Mouse (Mus musculus) T-helper 17 cell (primary cell): ENCODE data around the gene Carmil1.

Experiments used
- in situ Hi-C, 2 experiments: fragments of 300-600 bp; cut with MboI, MseI; formaldehyde crosslinking; loops; 1 replicate in 1 of 2; 2 replicates in 1 of 2; pipeline ENCODE4 v1.15.1; 2025; ENCODE audit warnings: high pct_unique_total_duplicates in 2 of 2

Gene Carmil1

DNA sequence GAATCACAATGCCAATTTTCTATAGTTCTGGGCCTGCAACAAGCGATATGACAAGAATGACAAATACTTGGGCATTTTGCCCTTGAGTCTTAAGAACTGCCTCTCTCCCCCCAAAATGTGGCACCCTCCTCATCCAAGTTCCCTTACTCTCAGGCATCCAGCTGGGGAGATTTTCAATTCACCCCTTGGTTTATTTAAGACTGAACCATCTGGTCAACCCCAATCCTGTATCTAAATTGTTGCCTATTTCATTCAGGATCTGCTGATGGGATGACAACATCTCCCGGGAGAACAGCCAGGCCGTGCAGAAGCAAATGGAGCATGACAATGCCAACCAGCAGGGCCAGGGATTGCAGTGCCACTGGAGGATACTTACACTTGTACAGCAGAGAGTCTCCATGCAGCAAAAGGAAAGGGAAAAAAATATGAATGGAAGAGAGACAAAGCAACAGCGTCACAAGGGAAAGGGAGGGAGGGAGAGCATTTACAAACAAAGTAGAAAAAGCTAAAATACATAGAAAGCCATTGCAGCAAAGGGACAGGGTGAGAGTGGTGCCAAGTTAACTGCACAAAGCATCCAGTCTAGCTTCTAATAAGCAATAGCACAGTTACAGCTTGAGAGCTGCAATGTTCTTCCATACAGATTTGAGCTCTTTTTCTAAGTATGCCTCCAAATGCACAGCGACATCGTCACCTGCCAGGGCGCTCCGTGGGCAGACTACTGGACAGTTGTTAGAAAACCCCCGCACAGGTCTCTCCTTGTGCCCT, 231.1 kb downstream of the Carmil1 start:
- in situ Hi-C loops, result no loop called here

DNA sequence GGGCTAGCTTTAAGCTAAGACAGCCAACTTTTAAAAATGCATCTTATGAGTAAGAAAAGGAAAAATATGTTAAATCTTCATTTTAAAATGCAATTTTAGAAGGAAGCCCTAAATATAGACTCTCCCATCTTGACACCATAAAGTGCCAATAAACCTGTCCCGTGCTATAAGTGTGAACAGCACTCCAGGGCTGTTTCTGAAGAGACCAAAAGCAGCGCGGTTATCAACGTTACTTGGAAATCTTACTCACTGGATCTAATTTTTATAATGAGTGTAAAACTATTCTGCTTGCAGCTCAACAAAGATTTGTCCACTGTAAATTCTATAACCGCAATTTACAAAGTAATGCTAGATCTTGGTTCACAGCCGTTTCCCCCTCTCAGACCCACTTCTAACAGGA, 232.0 kb downstream of the Carmil1 start:
- in situ Hi-C loops, result no loop called here

- in situ Hi-C loops, result no loop called here
Measured at GRCm38 (mm10) chr13:24045271-24045670, 235.3 kb downstream of the Carmil1 start.

- in situ Hi-C loops, result no loop called here
Measured at GRCm38 (mm10) chr13:24040221-24040620, 240.4 kb downstream of the Carmil1 start.

DNA sequence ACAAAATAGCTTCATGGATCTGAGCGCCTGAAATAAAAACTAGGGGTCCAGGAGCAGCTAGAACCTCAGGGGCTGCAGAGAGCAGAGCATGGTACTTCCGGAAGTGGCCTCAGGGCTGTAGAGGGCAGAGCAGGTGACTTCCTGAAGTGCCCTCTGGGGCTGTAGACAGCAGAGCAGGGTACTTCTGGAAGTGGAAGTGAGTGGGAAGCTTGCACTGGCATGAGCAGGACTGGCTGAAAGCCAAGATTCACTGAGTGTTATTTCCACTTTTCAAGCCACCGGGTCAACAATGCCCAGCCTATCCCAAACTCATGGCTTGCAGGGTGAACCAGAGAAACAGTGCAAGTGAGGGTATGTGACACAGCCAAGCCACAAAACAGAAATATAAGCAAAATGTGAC, 243.1 kb downstream of the Carmil1 start:
- in situ Hi-C loops, result no loop called here

DNA sequence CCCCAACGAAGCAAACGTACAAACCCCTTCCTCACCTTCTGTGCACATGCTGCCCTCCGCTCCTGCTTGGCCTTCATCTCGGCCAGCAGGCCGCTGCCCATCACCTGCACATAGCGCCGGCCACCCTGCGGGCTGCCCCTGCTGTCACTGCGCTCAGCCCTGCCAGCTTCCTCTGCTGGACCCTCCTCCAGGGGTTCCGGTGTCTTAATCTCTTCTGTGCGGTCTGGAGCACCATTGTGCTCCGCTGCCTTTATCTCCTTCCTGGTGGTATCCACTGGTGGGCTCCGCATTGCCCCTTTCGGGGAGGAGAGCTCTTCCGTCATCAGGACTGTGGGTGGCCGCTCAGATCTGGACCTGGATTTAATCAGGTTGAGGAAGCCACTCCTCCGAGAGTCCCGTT, 244.4 kb downstream of the Carmil1 start:
- in situ Hi-C loops, result no loop called here

DNA sequence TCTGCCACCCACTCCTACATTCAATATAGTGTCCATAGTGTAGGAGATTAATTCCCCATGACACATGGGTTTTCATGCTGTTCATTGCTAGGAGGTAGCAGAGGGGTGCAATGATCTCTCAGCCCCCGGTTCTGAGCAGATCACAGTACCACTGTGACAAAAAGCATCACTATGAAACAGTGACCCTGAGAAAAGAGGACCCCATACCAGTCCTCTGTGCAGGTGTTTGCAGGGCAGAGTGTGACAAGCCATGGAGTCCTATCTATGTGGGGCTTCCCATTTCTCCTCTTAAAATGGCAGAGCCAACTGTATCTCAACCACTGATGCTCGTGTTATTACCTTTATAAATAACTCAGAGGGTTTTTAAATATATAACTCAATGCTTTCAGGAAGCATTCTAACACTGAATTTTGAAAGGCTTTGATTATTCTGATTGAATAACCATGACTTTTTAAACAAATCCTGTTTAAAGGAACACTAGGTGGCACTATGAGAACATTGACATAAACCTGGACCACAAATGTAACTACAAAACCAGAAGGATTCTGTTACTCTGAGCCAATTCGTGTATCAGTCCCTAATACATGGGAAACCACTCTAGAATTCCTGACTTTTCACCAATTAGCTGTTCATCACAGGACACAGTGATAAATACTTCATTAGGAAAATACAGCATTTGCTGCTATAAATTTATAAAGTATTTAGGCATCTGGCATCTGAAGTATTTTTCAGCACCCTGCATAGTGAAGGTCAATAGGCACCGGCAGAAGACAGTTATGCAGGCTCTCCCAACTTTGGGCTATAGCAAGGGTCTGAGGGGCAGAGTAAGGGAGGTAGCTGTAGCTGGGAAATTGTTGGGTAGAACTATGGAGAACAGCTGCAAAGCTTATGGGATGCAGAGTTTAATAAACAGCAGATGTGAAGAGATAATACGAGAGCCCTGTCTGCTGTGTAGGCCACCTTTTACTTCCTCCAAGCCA, 253.1 kb downstream of the Carmil1 start:
- in situ Hi-C loops, result loop anchor here in 1 of 2 experiments (5.0 kb wide), 1 partner anchor 270 kb away; no protein-coding TSS in a partner anchor

DNA sequence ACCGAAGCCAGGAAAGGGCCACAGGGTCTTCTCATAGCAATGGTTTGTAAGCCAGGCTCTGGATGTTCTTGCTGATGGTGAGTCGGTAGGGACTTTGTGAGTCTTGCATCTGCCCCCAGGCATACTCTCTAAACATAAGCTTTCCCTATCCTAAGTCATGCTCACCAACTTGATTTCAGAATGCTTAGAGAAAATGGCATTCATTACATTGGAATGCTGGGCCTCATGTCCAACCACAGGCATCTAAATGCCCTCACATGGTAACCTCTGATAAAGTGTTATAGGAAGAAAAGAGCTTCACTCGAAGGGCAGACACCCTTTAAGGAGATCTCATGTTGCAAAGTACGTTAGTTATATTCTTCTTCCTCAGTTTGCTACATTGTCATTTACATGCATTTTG, 262.1 kb downstream of the Carmil1 start:
- in situ Hi-C loops, result no loop called here

DNA sequence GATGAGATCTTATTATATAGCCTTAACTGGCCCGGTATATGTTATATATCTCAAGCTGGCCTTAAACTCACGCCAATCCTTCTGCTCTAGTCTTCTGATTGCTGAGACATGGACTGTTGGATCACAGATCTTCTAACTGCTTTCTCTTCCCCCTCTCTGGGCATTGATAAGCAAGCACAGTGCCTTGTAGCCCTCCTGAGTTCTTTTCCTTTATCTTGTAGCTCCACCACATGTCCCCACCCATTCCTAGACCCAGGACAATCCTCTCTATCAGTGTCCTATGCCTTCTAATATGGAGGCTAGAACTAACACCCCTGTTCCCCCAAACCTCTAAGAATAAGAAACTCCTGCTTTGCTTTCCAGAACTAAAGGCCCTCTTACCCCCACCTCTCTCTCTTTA, 275.1 kb downstream of the Carmil1 start:
- in situ Hi-C loops, result loop anchor here in 1 of 2 experiments (5.0 kb wide), 1 partner anchor 52 kb away; no protein-coding TSS in a partner anchor

- in situ Hi-C loops, result no loop called here
Measured at GRCm38 (mm10) chr13:24001797-24002196, 278.8 kb downstream of the Carmil1 start.

DNA sequence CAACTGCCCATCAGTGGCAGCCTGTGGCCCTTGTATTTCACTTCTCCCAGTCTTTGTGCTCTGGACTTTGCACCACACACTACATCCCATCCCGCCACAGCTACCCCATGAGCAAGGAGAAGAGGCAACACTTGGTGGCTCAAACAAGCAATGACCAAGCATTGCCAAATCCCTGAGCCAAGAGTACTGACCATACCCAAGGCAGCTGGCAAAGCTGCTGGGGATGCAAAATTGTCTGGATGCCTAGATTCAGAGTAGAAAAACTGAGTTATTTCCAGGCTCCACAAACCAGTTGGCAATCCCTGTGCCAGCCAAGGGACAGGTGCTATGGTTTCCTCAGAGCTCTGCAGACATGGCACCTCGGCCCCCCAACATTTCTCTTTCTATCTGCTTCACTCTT, 279.5 kb downstream of the Carmil1 start:
- in situ Hi-C loops, result no loop called here

DNA sequence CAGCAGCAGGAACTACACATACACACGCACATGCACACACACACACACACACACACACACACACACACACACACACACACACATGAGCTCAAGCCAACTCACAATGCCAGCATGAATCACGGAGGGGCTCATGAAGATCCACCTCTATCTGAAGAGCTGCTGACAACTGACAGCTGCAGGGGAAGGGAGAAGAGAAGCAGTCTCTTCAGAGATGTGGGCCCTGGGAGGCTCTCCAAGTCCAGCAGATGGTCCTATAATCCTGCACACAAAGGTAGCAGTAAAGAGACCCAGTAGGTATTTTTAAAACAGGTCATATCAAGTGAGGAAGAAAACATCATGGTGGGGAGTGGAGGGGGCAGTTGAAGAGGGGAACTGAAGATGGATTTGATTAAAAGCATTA, 281.8 kb downstream of the Carmil1 start:
- in situ Hi-C loops, result loop anchor here in 1 of 2 experiments (25.0 kb wide), 1 partner anchor 888 kb away; no protein-coding TSS in a partner anchor

- in situ Hi-C loops, result loop anchor here in 1 of 2 experiments (25.0 kb wide), 1 partner anchor 893 kb away; no protein-coding TSS in a partner anchor
Measured at GRCm38 (mm10) chr13:23994756-23995155, 285.8 kb downstream of the Carmil1 start.

DNA sequence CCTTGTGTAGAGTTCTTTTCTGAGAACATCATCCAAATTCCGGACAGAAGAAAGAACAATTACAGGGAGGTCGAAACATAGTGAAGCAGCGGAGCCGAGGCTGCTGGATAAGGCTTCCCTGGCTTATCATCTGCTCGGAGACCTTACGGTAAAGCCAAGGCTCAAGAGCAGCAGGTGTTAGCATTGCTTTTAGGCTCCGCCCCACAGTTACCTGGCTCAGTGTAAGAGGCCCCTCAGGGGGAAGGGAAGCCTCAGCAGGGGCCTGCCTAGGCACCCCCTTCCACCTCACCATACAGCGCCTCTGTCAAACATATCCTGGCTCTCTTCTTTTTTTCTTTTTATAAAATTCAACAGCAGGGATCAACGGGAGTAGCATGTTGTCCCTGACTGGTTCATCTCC, 286.6 kb downstream of the Carmil1 start:
- in situ Hi-C loops, result loop anchor here in 1 of 2 experiments (25.0 kb wide), 1 partner anchor 893 kb away; no protein-coding TSS in a partner anchor

- in situ Hi-C loops, result loop anchor here in 1 of 2 experiments (25.0 kb wide), 1 partner anchor 896 kb away; no protein-coding TSS in a partner anchor
Measured at GRCm38 (mm10) chr13:23990928-23991327, 289.7 kb downstream of the Carmil1 start, which contains the start of gene Scgn. Gene Scgn (minus strand): TSS chr13:23991214.

DNA sequence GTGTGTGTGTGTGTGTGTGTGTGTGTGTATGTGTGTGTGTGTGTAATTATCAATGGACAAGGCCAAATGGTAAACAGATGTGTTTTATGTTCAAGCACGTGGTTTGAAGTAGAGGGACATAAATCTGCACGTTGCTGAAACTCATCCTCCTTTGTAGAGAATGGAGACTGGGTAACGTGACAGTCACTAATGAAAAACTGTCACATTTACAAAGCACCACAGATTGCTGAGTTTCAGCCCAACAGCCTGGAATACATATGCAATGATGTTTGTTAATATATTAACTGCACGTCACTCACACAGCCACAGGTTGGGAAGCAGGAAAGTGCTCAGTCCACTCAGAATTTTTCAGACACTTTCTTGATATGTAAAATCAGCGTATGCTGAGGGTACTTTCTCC, 290.1 kb downstream of the Carmil1 start:
- in situ Hi-C loops, result loop anchor here in 1 of 2 experiments (25.0 kb wide), 1 partner anchor 897 kb away; no protein-coding TSS in a partner anchor

DNA sequence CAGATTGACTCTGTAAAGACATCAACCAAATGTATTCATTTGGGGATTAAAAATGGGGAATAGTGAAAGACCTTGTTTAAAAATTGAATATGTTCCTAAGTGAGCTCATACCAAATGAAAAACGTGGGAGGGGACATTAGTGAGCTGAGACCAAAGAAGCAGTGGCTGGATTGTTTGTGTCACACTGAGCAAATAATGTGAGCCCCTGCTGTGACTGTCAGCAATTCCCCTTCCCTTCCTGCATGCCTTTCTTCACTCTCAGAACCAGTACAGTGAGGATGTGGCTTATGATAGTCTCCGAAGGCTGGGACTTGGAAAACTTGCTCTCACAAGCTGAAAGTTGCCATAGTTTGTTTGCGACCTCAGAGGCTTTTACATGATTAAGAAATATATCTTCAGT, 295.5 kb downstream of the Carmil1 start:
- in situ Hi-C loops, result loop anchor here in 1 of 2 experiments (25.0 kb wide), 1 partner anchor 902 kb away; no protein-coding TSS in a partner anchor

- in situ Hi-C loops, result no loop called here
Measured at GRCm38 (mm10) chr13:23972271-23972670, 308.3 kb downstream of the Carmil1 start.

DNA sequence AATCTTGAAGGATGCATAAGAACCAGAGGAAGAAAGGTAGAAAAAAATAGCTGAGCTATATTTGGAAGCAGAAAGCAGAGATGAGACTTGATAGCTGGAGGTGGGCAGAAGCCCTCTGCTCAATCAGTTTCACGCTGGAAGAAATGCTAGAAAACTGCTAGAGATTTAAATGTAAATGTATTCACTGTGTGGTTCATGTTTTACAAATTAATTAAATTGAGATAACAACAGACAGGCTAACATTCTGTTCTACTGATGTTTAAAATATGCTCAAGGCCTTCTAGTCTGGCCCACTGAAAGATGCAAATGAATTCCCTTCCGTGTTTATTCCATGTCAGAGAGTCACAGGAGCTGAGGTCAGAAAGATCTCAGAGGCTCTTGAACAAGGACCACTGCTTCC, 308.7 kb downstream of the Carmil1 start:
- in situ Hi-C loops, result no loop called here

- in situ Hi-C loops, result no loop called here
Measured at GRCm38 (mm10) chr13:23964909-23965308, 315.7 kb downstream of the Carmil1 start.
